Mouse (Mus musculus) cerebellum, adult 2 months (tissue): ENCODE measurements around the gene Guca1a. TPM values are rescaled to one million over a fixed set of nuclear protein-coding genes. Genes with fewer than 3 reads are reported as not detected.
"Not testable (repeated sequence)": the region's sequence is repeated elsewhere in the genome, so short reads cannot be mapped to it uniquely, and the experiment has no call there.

Experiments
- DNase-seq, 2 experiments: peaks; one replicate each; pipeline ENCODE4 v3.0.0; 2021
- H3K27ac ChIP-seq: fragments of 200-500 bp; 2 replicates; pipeline ENCODE4 v1.5.1; 2012; ENCODE audit warnings: low read length, control low read depth, inconsistent platforms; ENCODE audit not compliant: insufficient read depth
- H3K27me3 ChIP-seq: fragments of 200-500 bp; 2 replicates; pipeline ENCODE4 v1.6.1; 2012; ENCODE audit warnings: inconsistent platforms, mild to moderate bottlenecking, low read length, moderate library complexity; ENCODE audit not compliant: control insufficient read depth, insufficient read depth
- H3K4me1 ChIP-seq: fragments of 200-500 bp; 2 replicates; pipeline ENCODE4 v1.6.1; 2011; ENCODE audit warnings: low read length; ENCODE audit not compliant: control insufficient read depth, insufficient read depth
- H3K4me3 ChIP-seq: fragments of 200-500 bp; replicated peaks from 2 replicates; pipeline ENCODE3; 2011; ENCODE audit warnings: mild to moderate bottlenecking, low read depth, low read length, control low read depth; ENCODE audit not compliant: insufficient read depth
- CTCF ChIP-seq: fragments of 200-500 bp; IDR thresholded peaks from 2 replicates; pipeline ENCODE4 v1.5.1; 2011; ENCODE audit warnings: low read depth, mild to moderate bottlenecking, control low read depth, low read length, moderate library complexity, borderline replicate concordance; ENCODE audit not compliant: insufficient read depth
- POLR2A ChIP-seq: fragments of 200-500 bp; IDR thresholded peaks from 2 replicates; pipeline ENCODE4 v1.6.1; 2011; ENCODE audit warnings: low read length, control low read depth, borderline replicate concordance; ENCODE audit not compliant: insufficient read depth
- WGBS: fragments of 180-500 bp; shearing (Covaris S2); methylation state at CpG from one replicate; pipeline ENCODE4 v1.1.7; 2018; 5-methylcytosine and 5-hydroxymethylcytosine counted together
- polyA plus RNA-seq: library from polyadenylated mRNA; depleted of rRNA; stranded (reverse); fragments of >200 nt; gene quantifications from 2 replicates; pipeline ENCODE4 v1.2.3, GENCODE M21; 2012

Guca1a gene
- polyA plus RNA-seq, 1 experiment, result 0.21 TPM

DNA sequence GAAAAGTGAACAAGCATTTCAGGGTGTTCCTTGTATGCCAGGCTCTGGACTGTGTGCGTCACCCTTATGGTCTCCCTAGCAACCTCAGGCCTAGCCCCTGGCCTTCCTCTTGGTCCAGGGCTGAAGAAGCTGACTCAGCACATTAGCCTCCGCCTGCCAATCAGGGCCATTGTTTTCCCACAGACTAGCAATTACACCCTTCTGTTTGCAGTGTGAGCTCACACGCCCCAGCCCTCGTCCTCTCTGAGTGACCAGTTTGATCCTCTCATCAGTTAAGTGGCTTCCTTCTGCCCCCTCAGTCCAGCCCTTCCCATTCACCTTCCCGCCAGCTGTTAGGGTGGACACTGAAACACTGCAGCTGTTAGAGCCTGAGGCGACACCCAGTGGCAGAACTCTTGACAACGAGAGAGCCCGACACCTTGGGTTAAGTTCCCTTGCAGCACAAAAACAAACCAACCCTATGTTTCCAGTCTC is 28.5 kb upstream of the Guca1a start:
- DNase-seq, result no peak
- Histone ChIP-seq H3K4me1 (no peaks in the 10 kb centered on the region), H3K27me3 (no peaks in the 10 kb centered on the region), H3K4me3 (no peak overlapping the region), H3K27ac (no peak overlapping the region)
- 14% methylated on average over 8 of the region's 8 CpGs for WGBS
- TF ChIP-seq POLR2A (no peak), CTCF (no peak)

DNA sequence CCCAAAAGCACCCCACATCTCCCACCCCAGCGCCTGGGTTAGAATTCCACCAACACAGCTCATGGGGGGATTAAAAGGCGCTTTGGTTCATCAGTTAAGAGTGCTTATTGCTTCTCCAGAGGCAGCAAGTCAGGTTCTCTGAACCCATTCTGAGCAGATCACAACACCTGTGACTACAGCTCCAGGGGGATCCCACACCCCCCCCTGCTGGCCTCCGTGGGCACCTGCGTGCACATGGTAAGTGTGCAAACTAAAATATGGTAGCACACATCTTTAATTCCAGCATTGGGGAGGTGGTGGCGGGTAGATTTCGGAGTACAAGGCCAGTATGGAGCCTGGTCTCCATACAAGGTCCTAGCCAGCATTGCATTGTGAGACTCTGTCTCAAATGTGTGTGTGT is 26.9 kb upstream of the Guca1a start:
- DNase-seq, result no peak
- no peak overlapping the region for H3K27ac ChIP-seq
- H3K27me3 ChIP-seq, result no peaks in the 10 kb centered on the region
- 78% methylated on average over 6 of the region's 6 CpGs for WGBS
- TF ChIP-seq POLR2A (no peak), CTCF (no peak)
- no peaks in the 10 kb centered on the region for H3K4me1 ChIP-seq
- no peak overlapping the region for H3K4me3 ChIP-seq

DNA sequence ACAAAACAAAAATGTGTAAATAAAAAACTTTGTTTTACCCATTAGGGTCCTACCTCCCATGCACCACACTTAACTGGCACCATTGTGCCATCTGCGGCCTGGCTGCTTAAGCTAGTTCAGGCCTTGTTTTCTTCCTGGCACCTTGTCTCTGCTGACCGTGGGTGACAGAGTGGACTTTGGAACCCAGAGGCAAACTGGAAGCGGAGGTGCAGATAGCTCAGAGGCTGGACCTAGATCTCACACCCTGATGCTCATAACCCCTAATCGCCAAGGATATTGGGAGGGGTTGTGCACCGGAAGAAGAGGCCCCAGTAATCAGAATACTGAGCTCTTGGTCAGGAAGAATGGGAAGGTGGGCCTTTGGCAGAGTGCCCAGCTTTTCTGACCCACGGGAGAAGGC is 23.8 kb upstream of the Guca1a start:
- Histone ChIP-seq H3K4me3 (no peak overlapping the region), H3K4me1 (no peaks in the 10 kb centered on the region), H3K27me3 (no peaks in the 10 kb centered on the region), H3K27ac (no peak overlapping the region)
- WGBS, result 69% methylated on average over 6 of the region's 6 CpGs
- no peak for TF ChIP-seq POLR2A
- no peak for TF ChIP-seq CTCF
- no peak for DNase-seq

DNA sequence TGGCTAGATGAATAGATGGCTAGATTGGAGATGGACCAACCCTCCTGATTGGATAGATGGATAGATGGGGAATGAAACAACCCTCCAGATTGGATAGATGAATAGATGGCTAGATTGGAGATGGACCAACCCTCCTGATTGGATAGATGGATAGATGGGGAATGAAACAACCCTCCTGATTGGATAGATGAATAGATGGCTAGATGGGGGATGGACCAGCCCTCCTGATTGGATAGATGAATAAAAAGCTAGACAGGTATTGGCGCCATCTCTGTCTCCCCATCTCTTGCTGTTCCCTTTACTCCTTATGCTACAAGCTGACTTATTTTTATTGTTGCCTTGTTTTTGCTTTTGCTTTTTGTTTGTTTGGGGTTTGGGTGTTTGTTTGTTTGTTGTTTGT is 22.2 kb upstream of the Guca1a start:
- DNase-seq, H3K27ac ChIP-seq, H3K27me3 ChIP-seq, H3K4me3 ChIP-seq, H3K4me1 ChIP-seq: not testable (repeated sequence)
- 93% methylated on average over 1 of the region's 1 CpGs for WGBS

DNA sequence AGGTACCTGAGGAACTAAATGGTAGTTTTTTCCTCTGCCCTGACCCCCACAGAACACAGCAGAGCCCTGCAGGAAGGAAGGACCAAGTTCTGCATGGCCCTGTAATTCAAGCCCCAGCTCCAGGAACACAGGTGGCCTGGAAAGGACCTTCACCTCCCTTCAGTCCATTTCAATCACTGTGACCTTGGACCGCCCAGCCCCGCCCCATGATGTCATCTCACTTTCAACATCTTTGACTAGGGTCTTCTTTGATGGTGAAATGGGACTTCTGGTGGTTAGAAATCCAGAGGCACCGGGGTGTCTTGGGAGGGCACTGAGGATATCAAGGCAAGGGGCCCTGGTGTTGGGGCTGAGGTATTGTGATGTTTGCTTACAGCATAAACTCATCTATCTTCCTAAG is 21.2 kb upstream of the Guca1a start:
- Histone ChIP-seq H3K4me1 (no peaks in the 10 kb centered on the region), H3K4me3 (no peak overlapping the region), H3K27ac (no peak overlapping the region), H3K27me3 (no peaks in the 10 kb centered on the region)
- 89% methylated on average over 3 of the region's 3 CpGs for WGBS
- TF ChIP-seq CTCF (no peak), POLR2A (no peak)
- no peak for DNase-seq

DNA sequence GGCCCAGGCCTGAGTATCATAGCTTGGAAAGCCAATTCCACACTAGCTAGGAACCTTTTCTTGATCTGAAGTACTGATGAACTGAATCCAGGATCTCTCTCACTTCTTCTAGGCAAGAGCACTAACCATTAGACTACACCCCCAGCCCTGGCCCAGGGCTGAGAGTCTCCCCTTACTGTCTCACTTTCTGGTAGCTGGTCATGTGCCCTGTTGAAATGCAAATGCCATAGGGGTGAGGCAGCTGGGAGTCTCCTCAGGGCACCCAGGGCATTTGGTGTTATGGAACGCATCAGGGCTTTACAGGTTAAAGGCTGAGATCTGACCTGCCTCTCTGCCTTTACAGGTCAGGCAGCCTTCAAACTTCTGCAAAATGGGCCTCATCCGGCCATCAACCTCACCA is 19.8 kb upstream of the Guca1a start:
- WGBS, result 75% methylated on average over 2 of the region's 2 CpGs
- Histone ChIP-seq H3K27ac (no peak overlapping the region), H3K27me3 (no peaks in the 10 kb centered on the region), H3K4me1 (no peaks in the 10 kb centered on the region), H3K4me3 (no peak overlapping the region)
- TF ChIP-seq CTCF, result no peak
- no peak for TF ChIP-seq POLR2A
- no peak for DNase-seq

DNA sequence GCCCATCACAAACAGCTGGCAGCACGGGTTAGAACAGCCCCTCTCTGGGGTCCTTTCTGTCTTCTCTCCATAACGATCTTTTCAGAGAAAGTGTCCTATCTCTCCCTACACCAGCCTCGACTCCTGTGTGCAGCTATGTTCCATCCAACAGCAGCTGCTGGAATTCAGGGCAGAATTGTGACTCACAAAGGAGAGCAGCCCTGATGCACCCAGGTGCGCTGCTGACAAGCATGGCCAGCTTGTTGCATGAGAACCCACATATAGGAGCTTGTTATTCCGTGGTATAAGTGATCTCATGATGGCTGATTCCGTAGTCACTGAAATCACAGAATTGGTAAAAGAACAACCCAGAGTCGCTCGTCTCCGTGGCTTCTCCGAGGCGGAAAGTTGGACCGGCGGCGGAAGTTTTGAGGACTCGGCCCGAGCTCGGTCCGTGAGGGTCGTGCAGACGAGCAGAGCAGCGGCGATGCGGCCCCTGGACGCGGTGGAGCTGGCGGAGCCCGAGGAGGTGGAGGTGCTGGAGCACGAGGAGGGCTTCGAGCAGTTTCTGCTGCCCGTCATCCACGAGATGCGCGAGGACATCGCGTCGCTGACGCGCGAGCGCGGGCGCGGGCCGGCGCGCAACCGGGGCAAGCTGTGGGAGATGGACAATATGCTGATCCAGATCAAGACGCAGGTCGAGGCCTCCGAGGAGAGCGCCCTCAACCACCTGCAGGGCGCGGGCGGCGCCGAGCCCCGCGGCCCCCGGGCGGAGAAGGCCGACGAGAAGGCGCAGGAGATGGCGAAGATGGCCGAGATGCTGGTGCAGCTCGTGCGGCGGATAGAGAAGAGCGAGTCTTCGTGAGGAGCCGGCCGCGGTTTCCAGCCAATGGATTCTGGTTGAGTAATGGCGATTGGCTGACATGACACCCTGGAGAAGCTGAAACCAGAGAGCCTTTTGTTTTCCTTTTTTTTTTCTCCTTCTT is 9.8 kb upstream of the Guca1a start:
- not testable (repeated sequence) for H3K4me1 ChIP-seq, H3K27ac ChIP-seq, H3K4me3 ChIP-seq, H3K27me3 ChIP-seq
- 2% methylated on average over 74 of the region's 74 CpGs for WGBS
- peak; percentile 37 to 61 for DNase-seq

DNA sequence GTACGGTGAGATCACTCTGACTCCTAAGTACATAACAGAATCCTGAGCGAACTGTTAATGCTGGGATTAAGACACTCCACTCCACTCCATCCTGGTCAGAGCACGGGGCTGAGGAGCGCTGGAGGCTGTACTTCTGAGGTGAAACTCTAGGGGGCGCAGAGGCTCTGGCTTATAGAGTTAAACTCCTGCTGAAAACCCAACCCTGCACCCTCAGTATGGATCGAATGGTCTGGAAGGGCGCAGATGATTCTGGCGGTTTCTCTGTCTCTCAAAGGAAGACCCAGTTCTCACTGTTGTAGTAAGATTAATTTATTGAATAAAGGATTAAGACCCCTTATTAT is 8.1 kb upstream of the Guca1a start:
- H3K27me3 ChIP-seq, result no peaks in the 10 kb centered on the region
- peak; percentile 20 to 61 for DNase-seq
- H3K4me1 ChIP-seq, result no peaks in the 10 kb centered on the region
- no peak overlapping the region for H3K4me3 ChIP-seq
- TF ChIP-seq POLR2A, result no peak
- peak; percentile 64 for TF ChIP-seq CTCF
- no peak overlapping the region for H3K27ac ChIP-seq
- 23% methylated on average over 8 of the region's 8 CpGs for WGBS

DNA sequence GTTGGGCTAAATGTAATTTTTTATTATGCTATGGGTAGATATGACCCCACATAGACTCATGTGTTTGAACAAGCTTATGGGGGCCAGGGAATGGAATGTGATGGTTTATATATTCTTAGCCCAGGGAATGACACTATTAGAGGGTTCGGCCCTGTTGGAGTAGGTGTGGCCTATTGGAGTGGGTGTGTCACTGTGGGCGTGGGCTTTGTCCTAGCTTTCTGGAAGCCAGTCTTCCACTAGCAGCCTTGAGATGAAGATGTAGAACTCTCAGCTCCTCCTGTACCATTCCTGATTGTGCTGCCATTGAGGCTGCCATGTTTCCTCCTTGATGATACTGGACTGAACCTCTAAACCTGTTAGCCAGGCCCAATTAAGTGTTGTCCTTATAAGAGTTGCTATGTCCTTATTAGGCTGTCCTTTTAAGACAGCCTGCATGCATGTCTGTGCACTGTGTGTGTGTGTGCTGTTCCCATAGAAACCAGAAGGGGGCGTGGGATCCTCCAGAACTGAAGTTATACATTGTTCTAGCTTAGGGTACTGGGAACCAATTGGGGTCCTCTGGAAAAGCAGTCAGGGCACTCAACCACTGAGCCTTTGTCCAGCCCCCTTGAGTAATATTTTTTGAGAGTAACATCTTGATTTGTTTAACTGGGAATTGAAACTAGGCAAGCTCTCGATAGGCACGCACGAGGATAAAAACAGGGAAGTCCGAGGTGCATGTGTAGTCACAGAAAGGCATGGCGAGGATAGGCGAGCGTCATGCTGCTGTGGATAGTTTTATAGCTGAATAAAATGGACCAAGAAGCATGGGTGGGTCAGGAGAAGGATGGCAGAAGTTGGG is 7.6 kb upstream of the Guca1a start:
- no peak for DNase-seq
- Histone ChIP-seq H3K27me3 (no peaks in the 10 kb centered on the region), H3K27ac (no peak overlapping the region), H3K4me3 (no peak overlapping the region), H3K4me1 (no peaks in the 10 kb centered on the region)
- WGBS, result 66% methylated on average over 10 of the region's 10 CpGs
- TF ChIP-seq POLR2A (no peak), CTCF (no peak)
